Mouse (Mus musculus) myocyte (in vitro differentiated cells): ENCODE data around the gene Olfr1085. TPM values are rescaled to one million over a fixed set of nuclear protein-coding genes. Genes with fewer than 3 reads are reported as not detected.
"Not testable (repeated sequence)": the region's sequence is repeated elsewhere in the genome, so short reads cannot be mapped to it uniquely, and the experiment has no call there.

Experiments used
- H3K27me3 ChIP-seq: one replicate; pipeline ENCODE4 v1.6.1; 2011; ENCODE audit not compliant: control insufficient read depth, insufficient read depth, insufficient read length
- H3K36me3 ChIP-seq: one replicate; pipeline ENCODE4 v1.6.1; 2011; ENCODE audit not compliant: control insufficient read depth, insufficient read depth
- H3K4me2 ChIP-seq: one replicate; pipeline ENCODE4 v1.6.1; 2011; ENCODE audit warnings: low read depth, control low read depth
- H3K4me3 ChIP-seq: one replicate; pipeline ENCODE4 v1.5.1; 2011; ENCODE audit warnings: mild to moderate bottlenecking, control low read depth, moderate library complexity
- H3K79me2 ChIP-seq: one replicate; pipeline ENCODE4 v1.6.1; 2011; ENCODE audit not compliant: control insufficient read depth, insufficient read depth
- H3ac ChIP-seq: one replicate; pipeline ENCODE4 v1.6.1; 2011; ENCODE audit not compliant: control insufficient read depth, insufficient read length
- CEBPB ChIP-seq: IDR thresholded peaks from 2 replicates; pipeline ENCODE4 v1.6.1; 2011; ENCODE audit warnings: mild to moderate bottlenecking, moderate library complexity; ENCODE audit not compliant: poor library complexity, insufficient read depth, severe bottlenecking
- E2F4 ChIP-seq: IDR thresholded peaks from one replicate; pipeline ENCODE4 v1.6.1; 2011; ENCODE audit warnings: mild to moderate bottlenecking, control low read depth, moderate library complexity; ENCODE audit not compliant: insufficient read depth
- MAX ChIP-seq: IDR thresholded peaks from one replicate; pipeline ENCODE4 v1.6.1; 2011; ENCODE audit warnings: low read depth, mild to moderate bottlenecking, control low read depth
- MYOD1 ChIP-seq, 3 experiments: IDR thresholded peaks; one replicate each; pipeline ENCODE4 v1.6.1; 2011; ENCODE audit warnings: control low read depth in 2 of 3, low read depth in 2 of 3, mild to moderate bottlenecking in 2 of 3, moderate library complexity in 1 of 3; ENCODE audit not compliant: insufficient read length in 2 of 3, control insufficient read depth in 1 of 3
- MYOG ChIP-seq, 3 experiments: IDR thresholded peaks; one replicate each; pipeline ENCODE4 v1.6.1; 2011; ENCODE audit warnings: control low read depth in 2 of 3, low read depth in 2 of 3, mild to moderate bottlenecking in 2 of 3; ENCODE audit not compliant: insufficient read length in 2 of 3, control insufficient read depth in 1 of 3, insufficient read depth in 1 of 3
- POLR2A ChIP-seq: IDR thresholded peaks from one replicate; pipeline ENCODE4 v1.6.1; 2011; ENCODE audit warnings: low read depth, mild to moderate bottlenecking, control low read depth, moderate library complexity; ENCODE audit not compliant: insufficient read length
- POLR2AphosphoS2 ChIP-seq: IDR thresholded peaks from one replicate; pipeline ENCODE4 v1.6.1; 2011; ENCODE audit warnings: low read depth, control low read depth; ENCODE audit not compliant: insufficient read length
- REST ChIP-seq: IDR thresholded peaks from one replicate; pipeline ENCODE4 v1.6.1; 2011; ENCODE audit warnings: mild to moderate bottlenecking, control low read depth, moderate library complexity; ENCODE audit not compliant: insufficient read depth, insufficient read length
- SRF ChIP-seq: IDR thresholded peaks from one replicate; pipeline ENCODE4 v1.6.1; 2011; ENCODE audit warnings: low read depth; ENCODE audit not compliant: control insufficient read depth, insufficient read length
- TCF12 ChIP-seq: IDR thresholded peaks from one replicate; pipeline ENCODE4 v1.6.1; 2011; ENCODE audit warnings: mild to moderate bottlenecking, control low read depth; ENCODE audit not compliant: poor library complexity, insufficient read depth, severe bottlenecking
- TCF3 ChIP-seq: IDR thresholded peaks from one replicate; pipeline ENCODE4 v1.6.1; 2011; ENCODE audit warnings: low read depth, control low read depth; ENCODE audit not compliant: insufficient read length
- USF1 ChIP-seq: IDR thresholded peaks from one replicate; pipeline ENCODE4 v1.6.1; 2011; ENCODE audit warnings: low read depth, mild to moderate bottlenecking, control low read depth, moderate library complexity
- polyA plus RNA-seq: library from polyadenylated mRNA; unstranded; fragments of >200 nt; fragmentation: generic; extraction: Trizol; gene quantifications from one replicate; pipeline ENCODE4 v1.2.1, GENCODE M21; 2012; ENCODE audit warnings: missing spikeins

Gene Olfr1085
- polyA plus RNA-seq = not detected

DNA sequence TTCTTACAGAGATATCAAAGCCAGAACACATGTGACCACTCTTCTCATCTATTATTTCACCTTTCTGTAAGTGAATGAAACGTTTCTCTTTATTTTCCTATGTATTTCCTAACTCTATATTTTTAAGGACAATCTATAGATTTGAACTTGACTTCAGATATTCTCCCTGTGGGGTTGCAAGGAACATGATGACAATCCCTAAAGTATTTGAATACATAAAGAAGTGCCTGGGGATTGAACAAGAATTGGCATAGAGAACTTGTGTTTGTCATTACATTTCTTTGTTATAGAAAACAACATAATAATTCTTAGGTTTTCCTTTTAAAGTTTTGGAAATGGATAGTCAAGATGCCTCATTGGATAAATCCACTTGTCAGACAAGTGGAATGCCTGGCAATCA is at the start of gene Olfr1085:
Gene Olfr1085 (minus strand): TSS at position 101 of the 400 bp plus-strand sequence.
- Histone ChIP-seq H3K36me3 (no peaks in the 10 kb centered on the region), H3ac (no peak within 1 kb of the TSS), H3K79me2 (no peaks in the 10 kb centered on the region), H3K4me3 (no peak within 1 kb of the TSS), H3K4me2 (no peak within 1 kb of the TSS), H3K27me3 (no peaks in the 10 kb centered on the region)
- no peak for TF ChIP-seq CEBPB
- TF ChIP-seq TCF12 = no peak
- no peak for TF ChIP-seq SRF
- no peak for TF ChIP-seq POLR2AphosphoS2
- no peak for TF ChIP-seq POLR2A
- TF ChIP-seq REST = no peak
- no peak for TF ChIP-seq MYOG (IDR thresholded peaks at IDR 0.05; ENCODE audit: control insufficient read depth in 1 of 3, insufficient read depth in 1 of 3, insufficient read length in 2 of 3, low read depth in 2 of 3)
- no peak for TF ChIP-seq E2F4
- no peak for TF ChIP-seq TCF3
- TF ChIP-seq USF1 = no peak

DNA sequence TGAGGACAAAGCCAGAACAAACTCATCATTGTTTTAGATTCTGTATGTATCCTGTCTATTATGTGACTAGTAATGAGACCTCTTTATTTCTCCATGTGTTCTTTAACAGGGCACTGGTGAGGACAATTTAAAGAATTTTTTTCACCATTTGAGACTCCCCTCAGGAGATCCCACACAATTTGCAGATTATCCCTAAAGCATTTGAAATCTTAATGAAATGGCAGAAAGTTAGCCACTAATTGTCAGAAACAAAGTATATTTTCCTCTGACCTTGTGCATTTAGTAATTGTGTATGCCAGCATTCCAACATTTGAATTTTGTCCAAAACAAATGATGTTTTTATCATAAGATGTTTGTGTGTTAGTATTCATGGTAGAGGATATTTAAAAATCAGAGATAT is 36.5 kb upstream of the Olfr1085 start, which contains the start of gene Olfr1087:
Gene Olfr1087 (minus strand): TSS at position 101 of the 400 bp plus-strand sequence.
- Histone ChIP-seq H3K79me2 (no peaks in the 10 kb centered on the region), H3K36me3 (no peaks in the 10 kb centered on the region), H3K27me3 (no peaks in the 10 kb centered on the region), H3ac (no peak within 1 kb of the TSS), H3K4me3 (no peak within 1 kb of the TSS), H3K4me2 (no peak within 1 kb of the TSS)
- TF ChIP-seq MYOD1 (IDR thresholded peaks at IDR 0.05; ENCODE audit: control insufficient read depth in 1 of 3, insufficient read length in 2 of 3, low read depth in 2 of 3) (no peak), E2F4 (no peak), POLR2AphosphoS2 (no peak), TCF3 (no peak), USF1 (no peak), MYOG (IDR thresholded peaks at IDR 0.05; ENCODE audit: control insufficient read depth in 1 of 3, insufficient read depth in 1 of 3, insufficient read length in 2 of 3, low read depth in 2 of 3) (no peak), REST (no peak), TCF12 (no peak), MAX (no peak), CEBPB (no peak), SRF (no peak), POLR2A (no peak)

DNA sequence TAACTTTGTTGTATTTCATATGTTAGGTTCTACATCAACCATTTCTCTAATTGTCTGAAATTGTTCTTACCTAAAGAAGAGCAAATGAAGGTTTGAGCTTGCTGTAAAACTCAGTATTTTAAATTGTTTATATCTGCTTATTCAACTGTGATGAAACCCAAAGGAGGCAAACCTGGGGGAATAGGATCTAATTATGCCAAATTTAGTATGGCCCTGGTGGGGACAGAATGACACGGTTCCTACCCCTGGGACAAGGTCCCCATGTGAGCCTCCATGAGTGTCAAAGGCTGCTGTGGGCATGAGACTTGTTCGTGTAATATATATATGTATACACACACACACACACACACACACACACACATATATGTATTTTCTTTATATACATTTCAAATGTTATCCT is 18.2 kb upstream of the Olfr1085 start, which contains the start of gene Olfr1086:
Gene Olfr1086 (minus strand): TSS at position 101 of the 400 bp plus-strand sequence.
- H3K36me3 ChIP-seq = no peaks in the 10 kb centered on the region
- H3K79me2 ChIP-seq = no peaks in the 10 kb centered on the region
- TF ChIP-seq E2F4 (no peak), MYOG (IDR thresholded peaks at IDR 0.05; ENCODE audit: control insufficient read depth in 1 of 3, insufficient read depth in 1 of 3, insufficient read length in 2 of 3, low read depth in 2 of 3) (no peak), POLR2AphosphoS2 (no peak), TCF3 (no peak), MYOD1 (IDR thresholded peaks at IDR 0.05; ENCODE audit: control insufficient read depth in 1 of 3, insufficient read length in 2 of 3, low read depth in 2 of 3) (no peak), USF1 (no peak), REST (no peak), SRF (no peak), TCF12 (no peak), POLR2A (no peak), CEBPB (no peak), MAX (no peak)
- H3K4me3 ChIP-seq = no peak within 1 kb of the TSS
- H3K27me3 ChIP-seq = no peaks in the 10 kb centered on the region
- no peak within 1 kb of the TSS for H3K4me2 ChIP-seq
- H3ac ChIP-seq = no peak within 1 kb of the TSS

DNA sequence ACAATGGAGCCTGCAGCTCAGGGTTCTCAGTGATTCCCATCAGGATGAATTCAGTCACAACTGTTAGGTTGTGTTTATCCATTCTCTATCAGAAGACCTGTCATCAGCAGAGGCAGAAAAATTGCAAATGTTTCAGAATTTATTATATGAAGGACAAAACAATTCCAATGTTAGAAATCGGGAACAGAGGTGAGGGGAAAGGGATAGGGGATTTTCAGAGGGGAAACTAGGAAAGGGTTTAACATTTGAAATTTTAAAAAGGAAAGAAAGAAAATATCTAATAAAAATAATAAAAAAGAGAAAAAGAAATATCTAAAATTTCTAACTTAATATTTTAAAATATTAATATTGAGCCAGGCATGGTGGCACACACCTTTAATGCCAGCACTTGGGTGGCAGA is 22.2 kb downstream of the Olfr1085 start, which contains the start of gene Olfr1084:
Gene Olfr1084 (minus strand): TSS at position 101 of the 400 bp plus-strand sequence.
- not testable (repeated sequence) for H3K36me3 ChIP-seq, H3K4me3 ChIP-seq, H3K79me2 ChIP-seq, H3ac ChIP-seq, H3K27me3 ChIP-seq, H3K4me2 ChIP-seq

Other genes starting within 250 kb of the Olfr1085 start
- not detected for gene Olfr1061, start 248.0 kb downstream of the Olfr1085 start, polyA plus RNA-seq
- not detected for gene Olfr1062, start 235.3 kb downstream of the Olfr1085 start, polyA plus RNA-seq
- not detected for gene Olfr1065, start 211.4 kb downstream of the Olfr1085 start, polyA plus RNA-seq
- not detected for gene Olfr1066, start 205.8 kb downstream of the Olfr1085 start, polyA plus RNA-seq
- gene Olfr228, start 174.6 kb downstream of the Olfr1085 start, polyA plus RNA-seq = not detected
- gene Olfr1076, start 153.6 kb downstream of the Olfr1085 start, polyA plus RNA-seq = not detected
- not detected for gene Olfr1079, start 119.5 kb downstream of the Olfr1085 start, polyA plus RNA-seq
- gene Olfr1080, start 103.8 kb downstream of the Olfr1085 start, polyA plus RNA-seq = not detected
- not detected for gene Olfr1082, start 63.1 kb downstream of the Olfr1085 start, polyA plus RNA-seq
- gene Olfr1084, start 22.3 kb downstream of the Olfr1085 start, polyA plus RNA-seq = not detected
- not detected for gene Olfr1086, start 18.1 kb upstream of the Olfr1085 start, polyA plus RNA-seq
- not detected for gene Olfr1087, start 36.4 kb upstream of the Olfr1085 start, polyA plus RNA-seq
- not detected for gene Olfr1089, start 71.7 kb upstream of the Olfr1085 start, polyA plus RNA-seq
- not detected for gene Olfr1090, start 97.0 kb upstream of the Olfr1085 start, polyA plus RNA-seq
- gene Olfr1093, start 120.5 kb upstream of the Olfr1085 start, polyA plus RNA-seq = not detected
- not detected for gene Olfr141, start 148.0 kb upstream of the Olfr1085 start, polyA plus RNA-seq
- gene Olfr1094, start 162.6 kb upstream of the Olfr1085 start, polyA plus RNA-seq = not detected
- not detected for gene Olfr1095, start 189.7 kb upstream of the Olfr1085 start, polyA plus RNA-seq
- not detected for gene Gm13723, start 212.8 kb upstream of the Olfr1085 start, polyA plus RNA-seq
- gene Olfr1097, start 230.2 kb upstream of the Olfr1085 start, polyA plus RNA-seq = not detected